Comparison of ENCODE assay signal across 14 mouse cellular contexts in the genomic region with DNA sequence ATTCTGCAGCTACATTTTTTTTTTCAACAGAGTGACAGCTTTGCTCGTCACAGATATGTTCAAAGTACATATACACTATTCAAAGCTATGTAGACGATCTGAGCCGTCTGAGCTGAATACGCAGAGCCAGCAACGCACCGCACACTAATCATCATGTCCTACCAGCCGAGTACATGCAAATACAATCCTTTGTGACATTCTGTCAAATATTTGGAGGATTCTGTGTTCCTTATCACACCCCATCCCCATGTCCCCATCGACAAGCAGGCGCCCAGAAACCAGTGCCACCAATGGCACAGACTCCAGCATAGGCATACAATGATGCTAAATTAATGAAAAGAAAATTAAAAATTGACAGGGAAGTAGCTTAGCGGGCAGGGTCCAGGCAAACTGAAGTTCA.
A peak's percentile ranks its signal among the peaks of the same experiment; 100 is the strongest.
DNase-seq lines count a peak whose midpoint lies in the region; ATAC-seq and TF ChIP-seq lines count a peak whose summit lies in the region.
"Had no signal": no experiment of that assay in that cellular context is flagged by ENCODE, and none has a peak within 500 bp of the region (broad histone marks: within the 10 kb centered on the region; RNA-seq: fewer than 3 reads in every experiment).

No protein-coding gene starts in this region.

- H3K36me3 ChIP-seq in hindbrain, embryonic 11.5 days (ENCODE audit: control insufficient read depth, insufficient read depth, low read length), result no peaks in the 10 kb centered on the region
- no peaks in the 10 kb centered on the region for H3K36me3 ChIP-seq in hindbrain, embryonic 10.5 days
- no peaks in the 10 kb centered on the region for H3K36me3 ChIP-seq in midbrain, embryonic 14.5 days (ENCODE audit: control insufficient read depth, insufficient read depth, low read length)
- H3K36me3 ChIP-seq in lung, postnatal 0 days (ENCODE audit: insufficient read depth, low read length), result no peaks in the 10 kb centered on the region
- H3K36me3 ChIP-seq: embryonic facial prominence, embryonic 13.5 days; kidney, embryonic 15.5 days had no signal

- no peaks in the 10 kb centered on the region for H3K9me3 ChIP-seq in hindbrain, embryonic 11.5 days (ENCODE audit: control insufficient read depth, low read length)
- H3K9me3 ChIP-seq in hindbrain, embryonic 10.5 days, result no peaks in the 10 kb centered on the region
- no peaks in the 10 kb centered on the region for H3K9me3 ChIP-seq in midbrain, embryonic 14.5 days (ENCODE audit: control insufficient read depth, low read length)
- H3K9me3 ChIP-seq in lung, postnatal 0 days (ENCODE audit: low read length), result no peaks in the 10 kb centered on the region
- H3K9me3 ChIP-seq: embryonic facial prominence, embryonic 13.5 days; kidney, embryonic 15.5 days had no signal

- no peak for ATAC-seq in hindbrain, embryonic 11.5 days (ENCODE audit: low FRiP score)
- peak; percentile 21; the same call in 1 of the 2 replicates for ATAC-seq in midbrain, embryonic 14.5 days (ENCODE audit: low FRiP score, low TSS enrichment)
- no peak for ATAC-seq in lung, postnatal 0 days
- ATAC-seq: Patski had no signal

- no peak overlapping the region for H3K4me2 ChIP-seq in hindbrain, embryonic 11.5 days (replicated peaks; ENCODE audit: low read depth, low read length)
- peak overlapping the region; percentile 13; the same call in 1 of the 2 replicates for H3K4me2 ChIP-seq in midbrain, embryonic 14.5 days (ENCODE audit: low read length)
- no peak overlapping the region for H3K4me2 ChIP-seq in lung, postnatal 0 days (replicated peaks; ENCODE audit: low read depth, low read length)
- H3K4me2 ChIP-seq: embryonic facial prominence, embryonic 13.5 days; kidney, embryonic 15.5 days had no signal

- no peak overlapping the region for H3K9ac ChIP-seq in hindbrain, embryonic 11.5 days (ENCODE audit: low read depth, low read length)
- 0 out of 2 replicates have a peak overlapping the region, but pooled peaks have one; percentile 12 for H3K9ac ChIP-seq in midbrain, embryonic 14.5 days (replicated peaks; ENCODE audit: low read length)
- no peak overlapping the region for H3K9ac ChIP-seq in lung, postnatal 0 days (replicated peaks; ENCODE audit: low read depth)
- H3K9ac ChIP-seq: embryonic facial prominence, embryonic 13.5 days; kidney, embryonic 15.5 days had no signal

- no peak for TF ChIP-seq EP300 in lung, postnatal 0 days (IDR thresholded peaks at IDR 0.05)

- no peak overlapping the region for H3K4me3 ChIP-seq in hindbrain, embryonic 11.5 days (ENCODE audit: low read depth, low read length)
- H3K4me3 ChIP-seq in hindbrain, embryonic 10.5 days, result no peak overlapping the region
- H3K4me3 ChIP-seq in midbrain, embryonic 14.5 days (replicated peaks; ENCODE audit: low read depth, low read length), result no peak overlapping the region
- no peak overlapping the region for H3K4me3 ChIP-seq in lung, postnatal 0 days (ENCODE audit: low read depth, low read length)
- H3K4me3 ChIP-seq: embryonic facial prominence, embryonic 13.5 days; heart, adult 2 months; kidney, embryonic 15.5 days had no signal

- 68% methylated on average over 10 of the region's 10 CpGs for WGBS in hindbrain, embryonic 11.5 days
- WGBS in hindbrain, embryonic 10.5 days, result 69% methylated on average over 10 of the region's 10 CpGs
- WGBS in midbrain, embryonic 14.5 days, result 15% methylated on average over 10 of the region's 10 CpGs
- WGBS in lung, postnatal 0 days, result 74% methylated on average over 10 of the region's 10 CpGs

- DNase-seq in hindbrain, embryonic 11.5 days (ENCODE audit: low spot score), result no peak
- DNase-seq in hindbrain, embryonic 10.5 days (ENCODE audit: low spot score), result no peak
- DNase-seq in right cerebral cortex, postnatal 4 days, result peak; percentile 23
- no peak for DNase-seq in right cerebral cortex, postnatal 14 days
- peak; percentile 68 for DNase-seq in midbrain, embryonic 14.5 days
- DNase-seq in lung, postnatal 0 days (ENCODE audit: low spot score), result no peak
- DNase-seq in adipocyte (ENCODE audit: low spot score), result no peak
- DNase-seq in heart, adult 11 months, result no peak
- DNase-seq: cerebellum, adult 11 months; heart, adult 2 months; lung, postnatal 4 days had no signal

- peak overlapping the region; percentile 43 for H3K27ac ChIP-seq in hindbrain, embryonic 11.5 days (ENCODE audit: low read depth, low read length)
- H3K27ac ChIP-seq in hindbrain, embryonic 10.5 days, result no peak overlapping the region; the same call in 1 of the 2 replicates
- H3K27ac ChIP-seq in midbrain, embryonic 14.5 days (replicated peaks; ENCODE audit: low read depth, low read length), result peak overlapping the region; percentile 22
- H3K27ac ChIP-seq in lung, postnatal 0 days (ENCODE audit: low read length), result no peak overlapping the region
- H3K27ac ChIP-seq: embryonic facial prominence, embryonic 13.5 days; heart, adult 2 months; kidney, embryonic 15.5 days had no signal

- no peak for TF ChIP-seq CTCF in lung, postnatal 0 days (IDR thresholded peaks at IDR 0.05)

- H3K4me1 ChIP-seq in hindbrain, embryonic 11.5 days (replicated peaks; ENCODE audit: control insufficient read depth, insufficient read depth, low read length), result peaks cover 9% of the 10 kb centered on the region
- H3K4me1 ChIP-seq in hindbrain, embryonic 10.5 days (replicated peaks), result peaks cover 36% of the 10 kb centered on the region
- H3K4me1 ChIP-seq in midbrain, embryonic 14.5 days (ENCODE audit: control insufficient read depth, insufficient read depth, low read length), result peaks cover 35% of the 10 kb centered on the region
- no peaks in the 10 kb centered on the region for H3K4me1 ChIP-seq in lung, postnatal 0 days (ENCODE audit: insufficient read depth, low read depth, low read length)
- H3K4me1 ChIP-seq: kidney, embryonic 15.5 days had no signal

- no peaks in the 10 kb centered on the region for H3K27me3 ChIP-seq in hindbrain, embryonic 11.5 days (ENCODE audit: control insufficient read depth, insufficient read depth, low read length)
- no peaks in the 10 kb centered on the region for H3K27me3 ChIP-seq in hindbrain, embryonic 10.5 days (ENCODE audit: insufficient read depth, poor library complexity, severe bottlenecking)
- no peaks in the 10 kb centered on the region for H3K27me3 ChIP-seq in midbrain, embryonic 14.5 days (ENCODE audit: control insufficient read depth, insufficient read depth, low read length)
- no peaks in the 10 kb centered on the region for H3K27me3 ChIP-seq in lung, postnatal 0 days (replicated peaks; ENCODE audit: insufficient read depth, low read length)
- H3K27me3 ChIP-seq: embryonic facial prominence, embryonic 13.5 days had no signal

Comparison
In these comparisons a context has a peak if more than half of its experiments do, and no peak if none do; other contexts are left out.
1. DNase-seq: peak in right cerebral cortex, postnatal 4 days (single experiment) and midbrain, embryonic 14.5 days (single experiment); none in hindbrain, embryonic 11.5 days (single experiment), hindbrain, embryonic 10.5 days (single experiment), right cerebral cortex, postnatal 14 days (single experiment), lung, postnatal 0 days (single experiment), adipocyte (single experiment) and heart, adult 11 months (single experiment).
2. H3K27ac ChIP-seq: peak in hindbrain, embryonic 11.5 days (single experiment) and midbrain, embryonic 14.5 days (single experiment); none in hindbrain, embryonic 10.5 days (single experiment) and lung, postnatal 0 days (single experiment).